Mouse (Mus musculus): ENCODE measurements around the gene Ndst2.

Gene Ndst2

DNA sequence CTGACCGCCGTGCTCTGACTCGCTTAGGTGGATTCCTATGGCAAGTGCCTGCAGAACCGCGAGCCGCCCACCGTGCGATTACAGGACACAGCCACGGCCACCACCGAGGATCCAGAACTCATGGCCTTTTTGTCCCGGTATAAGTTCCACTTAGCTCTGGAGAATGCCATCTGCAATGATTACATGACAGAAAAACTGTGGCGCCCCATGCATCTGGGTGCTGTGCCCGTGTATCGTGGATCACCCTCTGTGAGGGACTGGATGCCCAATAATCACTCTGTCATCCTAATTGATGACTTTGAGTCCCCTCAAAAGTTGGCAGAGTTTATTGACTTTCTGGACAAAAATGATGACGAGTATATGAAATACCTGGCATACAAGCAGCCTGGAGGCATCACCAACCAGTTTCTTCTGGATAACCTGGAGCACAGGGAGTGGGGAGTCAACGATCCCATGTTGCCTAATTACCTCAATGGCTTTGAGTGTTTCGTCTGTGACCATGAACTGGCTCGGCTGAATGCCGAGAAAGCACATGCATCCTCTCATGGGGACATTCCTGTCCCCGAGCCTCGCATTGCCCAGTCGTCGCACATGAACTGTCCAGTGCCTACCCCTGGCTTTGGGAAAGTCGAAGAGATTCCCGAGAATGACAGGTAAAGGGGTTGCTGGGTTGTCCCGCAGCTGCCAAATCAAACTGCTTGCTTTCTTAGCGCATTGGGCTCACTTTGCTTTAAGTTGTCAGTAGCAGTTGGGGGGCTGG, 38.4 kb downstream of the Ndst2 start:
- no peak for DNase-seq

DNA sequence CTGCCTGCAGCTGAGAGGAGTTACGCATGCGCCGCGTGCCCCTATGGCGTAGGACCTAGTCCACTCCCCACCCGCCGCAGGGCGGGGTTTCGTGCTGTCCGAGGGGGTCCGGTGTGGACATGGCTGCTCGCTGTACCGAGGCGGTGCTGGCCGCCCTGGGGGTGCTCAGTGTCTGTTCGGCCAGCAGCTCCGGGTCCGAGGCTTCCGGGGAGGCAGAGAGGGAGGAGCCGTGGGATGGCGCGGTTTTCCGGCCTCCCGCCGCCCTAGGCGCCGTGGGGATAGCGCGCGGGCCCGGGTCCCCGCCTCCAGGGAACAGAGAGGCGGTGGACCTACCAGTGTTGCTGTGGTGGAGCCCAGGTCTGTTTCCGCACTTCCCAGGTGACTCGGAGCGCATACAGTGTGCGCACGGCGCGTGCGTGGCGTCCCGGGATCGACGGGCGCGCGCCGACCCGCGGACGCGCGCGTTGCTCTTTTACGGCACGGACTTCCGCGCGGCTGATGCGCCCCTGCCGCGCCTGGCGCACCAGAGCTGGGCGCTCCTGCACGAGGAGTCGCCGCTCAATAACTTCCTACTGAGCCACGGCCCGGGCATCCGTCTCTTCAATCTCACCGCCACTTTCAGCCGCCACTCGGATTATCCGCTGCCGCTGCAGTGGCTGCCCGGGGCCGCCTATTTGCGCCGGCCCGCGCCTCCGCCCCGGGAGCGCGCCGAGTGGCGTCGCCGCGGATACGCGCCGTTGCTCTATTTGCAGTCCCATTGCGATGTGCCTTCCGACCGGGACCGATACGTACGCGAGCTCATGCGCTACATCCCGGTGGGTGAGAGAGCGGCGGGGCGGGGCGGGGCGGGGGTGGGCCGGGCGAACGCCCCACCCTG, 39.2 kb downstream of the Ndst2 start, which contains the start of gene Fut11:
Fut11 (plus strand) TSS at position 85 of the 877 bp plus-strand sequence.
- peak; percentile 96 for DNase-seq

DNA sequence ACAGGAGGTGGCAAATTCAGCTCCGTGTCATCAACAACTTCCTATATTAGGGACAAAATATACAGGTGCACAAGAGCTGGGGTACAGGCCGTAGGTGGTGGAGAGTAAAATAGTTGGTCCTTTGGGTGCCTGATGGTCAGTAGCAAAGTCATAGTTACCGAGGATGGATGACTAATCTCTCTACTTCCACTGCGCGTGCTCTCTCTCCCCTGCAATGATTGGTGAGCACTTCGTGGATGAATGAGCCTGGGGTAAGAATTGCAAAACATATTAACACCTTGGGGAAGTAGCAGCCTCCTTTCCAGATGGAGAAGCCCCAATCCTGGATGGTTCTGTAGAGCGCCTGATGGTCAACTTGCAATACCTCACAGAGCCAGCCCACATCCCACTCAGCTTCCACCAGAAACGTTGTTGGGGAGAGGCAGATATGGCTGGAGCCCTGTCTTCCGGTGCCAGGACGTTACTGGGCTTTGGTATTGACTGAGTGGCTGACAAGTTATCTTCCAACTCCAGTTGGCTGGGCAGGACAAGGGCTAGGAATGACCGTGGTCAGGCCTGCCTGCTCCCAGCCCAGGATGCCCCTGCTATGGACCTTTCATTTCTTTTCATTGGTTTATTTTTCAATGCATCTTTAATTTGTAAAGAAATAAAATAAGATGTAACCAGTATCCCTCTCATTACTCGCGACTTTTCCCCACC, 40.0 kb downstream of the Ndst2 start:
- DNase-seq: no peak

DNA sequence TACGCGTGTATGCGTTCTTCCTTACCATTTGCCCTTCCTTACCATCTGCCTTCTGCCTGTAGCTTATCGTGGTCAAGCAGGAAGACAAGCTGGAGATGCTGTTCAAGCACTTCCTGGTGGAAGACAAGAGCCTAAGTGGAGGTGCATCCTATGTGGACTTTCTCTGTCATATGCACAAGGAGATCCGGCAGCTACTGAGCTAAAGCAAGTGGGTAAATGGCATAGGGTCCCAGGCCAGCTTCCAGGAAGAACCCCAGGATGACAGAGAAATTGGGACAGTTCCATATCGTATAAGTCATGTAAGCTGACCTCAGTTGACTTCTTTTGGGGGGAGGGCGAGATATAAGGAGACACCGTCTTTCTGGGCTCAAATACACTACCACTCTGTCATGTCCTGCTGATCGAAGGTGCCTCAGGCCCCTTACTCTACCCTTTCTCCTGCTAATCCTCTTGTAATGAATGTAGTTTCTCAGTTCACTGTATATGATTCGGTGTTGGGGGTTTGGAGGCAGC, 40.7 kb downstream of the Ndst2 start:
- DNase-seq: no peak

DNA sequence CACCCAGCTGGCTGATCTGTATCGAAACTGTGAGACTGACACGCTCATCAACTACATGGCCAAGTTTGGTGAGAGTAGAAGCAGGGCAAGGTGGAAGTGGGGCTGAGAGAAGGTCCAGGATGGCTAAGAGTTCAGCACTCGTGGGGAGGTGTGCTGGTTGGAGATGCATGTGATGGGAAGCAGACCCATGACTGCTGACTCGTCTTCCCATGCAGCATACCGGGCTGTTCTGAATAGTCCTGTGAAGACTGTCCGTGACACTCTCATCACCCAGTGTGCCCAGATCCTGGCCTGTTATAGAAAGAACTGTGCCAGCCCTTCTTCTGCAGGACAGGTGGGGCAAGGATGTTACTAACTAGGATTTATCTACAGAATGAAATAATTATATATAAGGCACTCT, 42.6 kb downstream of the Ndst2 start:
- no peak for DNase-seq

DNA sequence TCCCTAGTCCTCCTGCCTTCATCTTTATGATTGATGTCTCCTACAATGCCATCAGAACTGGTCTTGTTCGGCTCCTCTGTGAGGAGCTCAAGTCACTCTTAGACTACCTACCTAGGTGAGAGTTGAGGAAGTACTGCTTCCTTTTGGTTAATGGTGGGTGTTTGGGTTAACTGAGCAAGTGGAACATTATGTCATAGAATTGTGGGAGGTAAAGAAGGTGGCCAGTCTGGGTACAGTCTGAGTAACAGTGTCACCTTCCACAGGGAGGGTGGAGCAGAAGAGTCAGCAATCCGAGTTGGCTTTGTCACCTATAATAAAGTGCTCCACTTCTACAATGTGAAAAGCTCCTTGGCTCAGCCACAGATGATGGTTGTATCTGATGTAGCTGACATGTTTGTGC, 45.4 kb downstream of the Ndst2 start:
- DNase-seq: no peak

DNA sequence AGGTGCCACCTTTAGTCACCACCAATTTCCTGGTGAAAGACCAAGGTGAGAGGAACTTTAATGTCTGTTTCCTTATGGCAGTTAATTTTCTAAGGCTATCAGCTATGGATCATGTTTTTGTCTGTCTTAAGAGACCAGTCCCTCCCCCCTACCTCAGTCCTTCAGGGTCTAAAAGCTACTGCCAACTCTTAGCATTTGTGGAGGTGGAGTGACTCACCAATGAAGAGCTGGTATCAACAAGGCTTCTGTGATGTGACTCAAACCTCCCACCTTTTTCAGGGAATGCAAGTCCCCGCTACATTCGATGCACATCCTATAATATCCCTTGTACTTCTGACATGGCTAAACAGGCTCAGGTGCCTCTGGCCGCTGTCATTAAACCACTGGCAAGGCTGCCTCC, 47.8 kb downstream of the Ndst2 start:
- no peak for DNase-seq

DNA sequence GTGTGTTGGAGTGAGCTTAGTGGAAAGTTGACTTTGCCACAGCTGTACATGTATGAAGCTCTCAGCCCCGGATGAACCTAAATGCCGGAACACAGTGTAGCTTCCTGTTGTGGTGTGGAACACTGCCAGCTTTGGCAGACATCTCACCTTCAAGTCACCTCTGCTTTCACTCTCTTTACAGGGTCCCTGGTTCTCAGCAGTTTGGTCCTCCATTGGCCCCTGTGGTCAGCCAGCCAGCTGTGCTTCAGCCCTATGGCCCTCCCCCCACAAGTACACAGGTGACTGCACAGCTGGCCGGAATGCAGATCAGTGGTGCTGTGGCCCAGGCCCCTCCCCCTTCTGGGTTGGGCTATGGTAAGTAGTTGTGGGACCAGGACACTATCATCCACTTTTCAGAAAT, 51.9 kb downstream of the Ndst2 start:
- no peak for DNase-seq

DNA sequence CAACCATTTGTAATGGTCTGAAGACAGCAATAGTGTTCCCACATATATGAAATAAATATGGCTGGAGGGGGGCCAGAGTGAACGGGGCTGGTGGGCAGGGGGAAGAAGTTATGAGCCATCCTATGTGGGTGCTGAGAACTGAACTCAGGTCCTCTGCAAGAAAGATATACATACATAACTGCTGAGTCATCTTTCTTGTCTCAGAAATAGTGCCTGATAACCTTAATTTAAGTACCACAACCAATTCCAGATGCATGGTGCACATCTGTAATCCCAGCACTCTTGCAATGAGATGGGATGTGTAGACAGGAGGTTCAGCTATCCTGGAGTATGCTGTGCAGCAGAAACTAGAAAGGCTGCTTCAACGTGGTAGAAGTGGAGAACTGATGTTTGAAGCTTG, 52.6 kb downstream of the Ndst2 start:
- no peak for DNase-seq

DNA sequence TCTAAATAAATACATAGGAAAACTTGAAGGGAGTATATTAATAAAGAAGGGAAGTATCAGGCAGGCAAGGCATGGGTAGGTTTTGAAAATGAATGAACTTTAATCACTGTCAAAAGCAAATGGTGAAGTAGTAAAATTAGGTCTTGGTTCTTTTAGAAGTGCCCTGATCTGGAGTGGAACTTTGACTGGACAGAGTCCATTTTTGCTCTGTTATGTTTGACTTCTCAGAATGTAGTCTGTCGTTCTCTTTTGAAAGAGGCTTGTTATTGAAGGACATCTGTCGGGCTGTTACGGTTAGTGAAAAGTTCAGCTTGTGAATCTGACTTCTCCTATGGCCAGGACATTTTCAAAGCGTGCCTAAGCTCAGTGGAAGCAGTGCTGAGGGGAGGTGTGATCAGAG, 56.5 kb downstream of the Ndst2 start:
- DNase-seq: no peak

DNA sequence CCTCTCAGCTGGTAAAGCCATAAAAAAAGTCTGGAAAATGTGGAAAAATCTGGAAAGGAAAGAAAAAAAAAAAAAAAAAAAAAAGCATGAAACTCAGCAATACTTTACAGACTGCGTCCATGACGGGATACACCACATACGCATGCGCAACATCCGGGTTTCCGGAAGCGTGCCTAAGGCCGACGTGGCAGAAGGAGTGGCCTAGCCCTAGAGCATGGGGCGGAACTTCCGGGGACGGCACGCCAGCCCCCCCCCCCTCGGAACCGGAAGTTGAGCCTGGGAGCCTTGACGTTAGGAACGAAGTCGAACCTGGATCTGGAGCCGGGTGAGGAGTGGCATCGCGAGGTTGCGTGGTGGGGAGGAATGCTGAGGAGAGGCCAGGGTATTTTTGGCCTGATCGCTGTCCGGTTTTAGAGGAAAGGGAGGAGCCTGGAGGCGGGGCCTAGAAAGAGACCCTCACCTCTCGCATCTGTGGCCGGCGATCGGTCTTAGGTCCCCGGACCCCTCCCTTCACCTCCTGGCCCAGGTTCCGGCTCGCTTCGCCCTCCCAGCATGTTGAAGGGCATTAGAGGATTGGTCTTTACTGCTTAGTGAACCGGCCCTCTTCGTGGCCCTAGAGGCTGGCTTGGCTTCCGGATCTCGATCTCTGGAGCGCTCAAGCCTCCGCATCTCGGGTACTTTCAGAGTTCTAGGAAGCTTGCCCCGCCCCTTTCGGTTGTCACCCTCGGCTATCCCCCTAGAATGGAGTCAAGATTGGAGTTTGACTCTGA, 60.1 kb downstream of the Ndst2 start, which contains the start of gene Sec24c:
Sec24c (plus strand) TSS at position 245 of the 770 bp plus-strand sequence.
- peak; percentile 100 for DNase-seq

DNA sequence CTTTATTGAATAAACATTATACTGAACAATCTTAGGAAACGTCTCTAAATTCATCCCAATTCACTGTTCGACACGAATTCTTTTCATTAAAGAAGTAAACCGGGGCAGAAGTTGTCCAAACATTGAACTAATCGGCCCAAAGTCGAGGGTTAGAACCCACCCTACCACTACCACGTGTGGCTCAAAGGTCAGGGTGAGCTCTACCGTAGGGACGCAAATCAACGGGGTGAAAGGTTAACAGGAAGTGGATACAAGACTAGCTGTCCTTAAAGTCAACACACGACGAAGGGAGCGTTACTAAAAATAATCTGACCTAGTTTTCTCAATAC, 60.7 kb downstream of the Ndst2 start:
- DNase-seq: no peak

Data from embryo, embryonic 11 days (tissue).